Mouse (Mus musculus) liver, embryonic 12.5 days (tissue): ENCODE data around the gene Nox3. TPM values are rescaled to one million over a fixed set of nuclear protein-coding genes. Genes with fewer than 3 reads are reported as not detected.

Experiments
- ATAC-seq: fragments of 200-750 bp; cut with Nextera tagmentation; 2 replicates; pipeline ENCODE4 v1.8.0; 2017; ENCODE audit warnings: moderate number of reproducible peaks, mild to moderate bottlenecking, moderate library complexity
- H3K27ac ChIP-seq: fragments of 300-500 bp; sonication (generic); 2 replicates; pipeline ENCODE4 v1.5.1; 2016; ENCODE audit warnings: mild to moderate bottlenecking
- H3K27me3 ChIP-seq: fragments of 300-500 bp; sonication (generic); replicated peaks from 2 replicates; pipeline ENCODE4 v1.6.1; 2016; ENCODE audit warnings: mild to moderate bottlenecking, moderate library complexity
- H3K36me3 ChIP-seq: fragments of 300-500 bp; sonication (generic); 2 replicates; pipeline ENCODE4 v1.6.1; 2016; ENCODE audit warnings: mild to moderate bottlenecking, moderate library complexity
- H3K4me1 ChIP-seq: fragments of 300-500 bp; sonication (generic); 2 replicates; pipeline ENCODE4 v1.6.1; 2016
- H3K4me2 ChIP-seq: fragments of 300-500 bp; sonication (generic); 2 replicates; pipeline ENCODE4 v1.6.1; 2016; ENCODE audit warnings: mild to moderate bottlenecking, moderate library complexity
- H3K4me3 ChIP-seq: fragments of 300-500 bp; sonication (generic); 2 replicates; pipeline ENCODE4 v1.5.1; 2016; ENCODE audit warnings: mild to moderate bottlenecking, moderate library complexity
- H3K9ac ChIP-seq: fragments of 300-500 bp; sonication (generic); 2 replicates; pipeline ENCODE4 v1.6.1; 2016; ENCODE audit warnings: mild to moderate bottlenecking, moderate library complexity
- H3K9me3 ChIP-seq: fragments of 300-500 bp; sonication (generic); replicated peaks from 2 replicates; pipeline ENCODE4 v1.6.1; 2016; ENCODE audit warnings: mild to moderate bottlenecking, moderate library complexity
- WGBS: fragments of 180-500 bp; shearing (Covaris S2); methylation state at CpG from one replicate; pipeline ENCODE4 v1.1.7; 2016; ENCODE audit not compliant: insufficient replicate concordance; 5-methylcytosine and 5-hydroxymethylcytosine counted together
- polyA plus RNA-seq: library from polyadenylated mRNA; unstranded; fragments of >200 nt; fragmentation: Nextera tagmentation; extraction: Ambion mirVana; gene quantifications from 2 replicates; pipeline ENCODE4 v1.2.1, GENCODE M21; 2016

The Nox3 gene
- polyA plus RNA-seq, 1 experiment from 2014 or later: not detected

DNA sequence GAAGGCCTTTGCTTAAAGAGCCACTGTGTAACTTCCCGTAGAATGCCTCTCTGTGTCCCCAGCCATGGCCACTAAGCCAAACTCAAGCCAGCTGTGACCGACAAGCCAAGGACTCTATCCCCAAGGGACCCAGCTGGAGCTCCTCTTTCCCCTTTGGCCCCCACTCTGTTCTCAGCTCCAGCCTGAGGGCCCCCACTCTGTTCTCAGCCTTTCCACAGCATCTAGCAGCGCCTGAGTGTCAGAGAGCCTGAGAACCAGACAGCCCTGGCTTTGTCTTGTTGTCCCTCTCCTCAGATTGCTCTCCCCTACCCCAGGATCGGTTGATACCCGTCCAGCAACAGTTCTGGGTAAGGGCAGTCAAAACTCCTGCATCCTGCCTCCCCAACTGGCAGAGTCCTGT lies 36.6 kb downstream of the Nox3 start:
- Histone ChIP-seq H3K36me3 (no peaks in the 10 kb centered on the region), H3K27ac (no peak overlapping the region), H3K4me1 (no peaks in the 10 kb centered on the region), H3K9me3 (no peaks in the 10 kb centered on the region), H3K27me3 (no peaks in the 10 kb centered on the region), H3K4me3 (no peak overlapping the region), H3K9ac (no peak overlapping the region), H3K4me2 (no peak overlapping the region)
- 57% methylated on average over 5 of the region's 5 CpGs for WGBS
- ATAC-seq: no peak

DNA sequence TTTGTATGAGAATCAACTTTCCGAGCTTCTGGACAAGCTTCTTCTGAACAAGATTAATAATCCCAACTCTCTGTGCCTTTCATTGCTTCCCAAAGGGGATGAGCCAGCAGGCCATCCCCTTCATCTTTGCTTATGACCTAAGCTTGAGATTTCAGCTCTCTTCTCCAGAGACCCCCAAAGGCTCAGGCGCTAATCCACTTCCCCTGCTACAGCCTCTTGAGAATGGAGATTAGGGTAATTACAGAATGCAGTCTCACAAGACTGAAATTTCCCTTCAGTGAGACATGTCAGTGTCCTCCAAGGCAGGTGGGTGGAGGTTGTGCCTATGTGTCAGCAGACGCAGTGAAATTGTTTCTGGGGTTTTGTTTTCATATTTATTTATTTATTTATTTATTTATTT lies 45.7 kb downstream of the Nox3 start:
- Histone ChIP-seq H3K4me1 (no peaks in the 10 kb centered on the region), H3K27ac (no peak overlapping the region), H3K9ac (no peak overlapping the region), H3K9me3 (no peaks in the 10 kb centered on the region), H3K4me2 (no peak overlapping the region), H3K27me3 (no peaks in the 10 kb centered on the region), H3K36me3 (no peaks in the 10 kb centered on the region), H3K4me3 (no peak overlapping the region)
- 40% methylated on average over 3 of the region's 3 CpGs for WGBS
- no peak for ATAC-seq

DNA sequence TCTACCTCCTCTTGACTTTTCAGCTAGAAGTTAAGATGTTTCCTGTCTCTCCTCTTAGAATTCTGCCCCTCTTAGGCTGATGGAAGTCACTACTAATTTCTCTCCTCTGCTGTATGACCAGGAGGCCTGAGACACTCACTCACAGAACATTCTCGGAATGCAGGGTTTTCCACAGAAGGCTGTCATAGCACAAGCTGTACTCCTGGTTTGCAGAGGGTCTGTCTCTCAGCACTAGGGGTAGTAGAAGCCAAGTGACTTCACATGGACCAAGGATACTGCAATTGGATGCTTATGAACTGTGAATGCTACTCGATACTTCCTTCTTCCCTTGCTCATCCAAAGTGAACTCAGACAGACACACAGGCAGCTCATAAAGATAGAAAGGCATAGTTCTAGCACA lies 52.5 kb downstream of the Nox3 start:
- WGBS: 60% methylated on average over 2 of the region's 2 CpGs
- no peak overlapping the region for H3K9ac ChIP-seq
- no peaks in the 10 kb centered on the region for H3K9me3 ChIP-seq
- H3K4me3 ChIP-seq: no peak overlapping the region
- no peaks in the 10 kb centered on the region for H3K27me3 ChIP-seq
- no peak overlapping the region for H3K27ac ChIP-seq
- H3K4me2 ChIP-seq: no peak overlapping the region
- no peak for ATAC-seq
- H3K36me3 ChIP-seq: no peaks in the 10 kb centered on the region
- no peaks in the 10 kb centered on the region for H3K4me1 ChIP-seq

DNA sequence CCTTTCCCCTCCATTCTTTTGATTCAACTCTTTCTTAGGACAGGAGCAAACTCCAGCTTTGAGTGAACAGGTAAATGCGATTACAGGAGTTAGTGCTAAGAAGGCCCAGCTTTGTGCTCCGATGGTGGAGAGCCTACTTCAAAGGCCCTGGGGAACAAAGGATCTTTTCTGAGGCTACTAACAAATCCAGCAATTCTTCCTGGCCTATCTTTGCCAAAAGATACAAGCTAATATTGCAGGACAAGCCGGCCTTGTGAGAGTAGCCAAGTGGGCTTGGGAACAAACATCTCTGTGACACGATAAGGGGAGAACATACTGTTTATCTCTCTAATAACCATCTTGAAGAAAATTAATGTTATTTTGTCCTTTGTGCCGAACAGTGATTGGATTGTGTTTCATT lies 54.6 kb downstream of the Nox3 start:
- WGBS: 68% methylated on average over 5 of the region's 5 CpGs
- no peaks in the 10 kb centered on the region for H3K36me3 ChIP-seq

DNA sequence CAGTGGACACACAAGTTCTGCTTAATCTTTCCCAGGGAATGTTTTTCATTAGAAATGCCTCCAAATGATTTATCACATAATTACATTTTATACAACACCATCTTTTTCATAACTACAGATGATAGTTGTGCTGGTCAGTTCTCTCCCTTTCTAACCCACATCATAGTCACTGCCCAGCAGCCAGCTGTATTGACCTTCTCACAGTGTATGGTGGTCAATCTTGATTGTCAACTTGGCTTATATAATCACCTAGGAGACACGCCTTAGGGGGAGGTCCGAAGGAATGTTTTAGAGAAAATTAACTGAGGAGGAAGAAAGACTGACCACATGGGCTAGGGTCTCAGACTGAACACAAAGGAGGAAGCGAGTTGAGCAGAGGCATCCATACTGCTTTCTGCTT lies 57.3 kb downstream of the Nox3 start:
- no peaks in the 10 kb centered on the region for H3K27me3 ChIP-seq
- no peaks in the 10 kb centered on the region for H3K36me3 ChIP-seq
- no peak overlapping the region for H3K9ac ChIP-seq
- H3K4me3 ChIP-seq: no peak overlapping the region
- WGBS: 49% methylated on average over 3 of the region's 3 CpGs
- H3K4me1 ChIP-seq: no peaks in the 10 kb centered on the region
- ATAC-seq: no peak
- H3K4me2 ChIP-seq: no peak overlapping the region
- H3K9me3 ChIP-seq: no peaks in the 10 kb centered on the region
- no peak overlapping the region for H3K27ac ChIP-seq

More for the DNA sequence above, 54.6 kb downstream of the Nox3 start:
- no peak overlapping the region for H3K4me2 ChIP-seq
- H3K4me1 ChIP-seq: no peaks in the 10 kb centered on the region
- H3K9me3 ChIP-seq: no peaks in the 10 kb centered on the region
- no peak for ATAC-seq
- no peaks in the 10 kb centered on the region for H3K27me3 ChIP-seq
- no peak overlapping the region for H3K9ac ChIP-seq
- no peak overlapping the region for H3K27ac ChIP-seq
- no peak overlapping the region for H3K4me3 ChIP-seq

GRCm38 (mm10) chr17:3632501-3632900 lies 63.6 kb downstream of the Nox3 start:
- no peaks in the 10 kb centered on the region for H3K36me3 ChIP-seq
- H3K27me3 ChIP-seq: no peaks in the 10 kb centered on the region
- H3K27ac ChIP-seq: no peak overlapping the region
- no peak overlapping the region for H3K9ac ChIP-seq
- H3K9me3 ChIP-seq: no peaks in the 10 kb centered on the region
- no peak overlapping the region for H3K4me2 ChIP-seq
- no peak overlapping the region for H3K4me3 ChIP-seq
- ATAC-seq: no peak
- no peaks in the 10 kb centered on the region for H3K4me1 ChIP-seq
- WGBS: 37% methylated on average over 3 of the region's 3 CpGs

GRCm38 (mm10) chr17:3616329-3617216 lies 79.5 kb downstream of the Nox3 start:
- ATAC-seq: no peak

DNA sequence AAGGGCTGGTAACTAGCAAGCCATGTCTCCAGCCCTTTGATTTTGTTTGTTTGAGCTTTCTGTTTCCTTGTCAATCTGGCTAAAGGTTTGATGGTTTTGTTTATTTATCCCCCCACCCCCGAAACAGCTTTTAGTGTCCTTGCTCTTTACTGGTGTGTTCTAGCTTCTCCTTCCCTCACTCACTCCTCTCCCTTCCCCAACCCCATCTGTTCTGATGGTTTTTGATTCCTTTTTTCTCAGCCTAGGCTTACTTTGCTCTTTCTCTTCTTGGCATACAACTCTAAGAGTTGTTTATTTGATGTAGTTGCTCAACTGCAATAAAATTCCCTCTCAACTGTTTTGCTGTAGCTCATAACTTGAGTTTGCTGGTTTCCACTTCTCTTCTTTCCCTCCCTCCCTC lies 80.5 kb downstream of the Nox3 start:
- no peaks in the 10 kb centered on the region for H3K36me3 ChIP-seq
- H3K27me3 ChIP-seq: no peaks in the 10 kb centered on the region
- H3K9me3 ChIP-seq: no peaks in the 10 kb centered on the region
- WGBS: 45% methylated on average over 1 of the region's 1 CpGs
- H3K27ac ChIP-seq: no peak overlapping the region
- no peaks in the 10 kb centered on the region for H3K4me1 ChIP-seq
- no peak overlapping the region for H3K4me3 ChIP-seq
- H3K9ac ChIP-seq: no peak overlapping the region
- ATAC-seq: no peak
- H3K4me2 ChIP-seq: no peak overlapping the region

More at GRCm38 (mm10) chr17:3616329-3617216, 79.5 kb downstream of the Nox3 start:
- Histone ChIP-seq H3K4me3 (no peak overlapping the region), H3K27me3 (no peaks in the 10 kb centered on the region), H3K4me2 (no peak overlapping the region), H3K4me1 (no peaks in the 10 kb centered on the region), H3K27ac (no peak overlapping the region), H3K9ac (no peak overlapping the region), H3K36me3 (no peaks in the 10 kb centered on the region), H3K9me3 (no peaks in the 10 kb centered on the region)
- 59% methylated on average over 7 of the region's 7 CpGs for WGBS

GRCm38 (mm10) chr17:3611781-3612075 lies 84.3 kb downstream of the Nox3 start:
- Histone ChIP-seq H3K4me1 (no peaks in the 10 kb centered on the region), H3K27ac (no peak overlapping the region), H3K9ac (no peak overlapping the region), H3K27me3 (no peaks in the 10 kb centered on the region), H3K36me3 (no peaks in the 10 kb centered on the region), H3K4me3 (no peak overlapping the region), H3K4me2 (no peak overlapping the region), H3K9me3 (no peaks in the 10 kb centered on the region)
- WGBS: 70% methylated on average over 5 of the region's 5 CpGs
- no peak for ATAC-seq

- H3K27me3 ChIP-seq: no peaks in the 10 kb centered on the region
- no peak overlapping the region for H3K27ac ChIP-seq
- H3K4me2 ChIP-seq: no peak overlapping the region
- no peak overlapping the region for H3K9ac ChIP-seq
- no peak overlapping the region for H3K4me3 ChIP-seq
- H3K4me1 ChIP-seq: no peaks in the 10 kb centered on the region
- no peak for ATAC-seq
- H3K36me3 ChIP-seq: no peaks in the 10 kb centered on the region
- no peaks in the 10 kb centered on the region for H3K9me3 ChIP-seq
- WGBS: 32% methylated on average over 21 of the region's 21 CpGs
These were observed 84.9 kb downstream of the Nox3 start for GRCm38 (mm10) chr17:3610928-3611780.

GRCm38 (mm10) chr17:3610307-3610754 lies 85.7 kb downstream of the Nox3 start:
- no peaks in the 10 kb centered on the region for H3K9me3 ChIP-seq
- H3K4me1 ChIP-seq: no peaks in the 10 kb centered on the region
- no peak overlapping the region for H3K9ac ChIP-seq
- no peaks in the 10 kb centered on the region for H3K27me3 ChIP-seq
- H3K27ac ChIP-seq: no peak overlapping the region
- H3K4me2 ChIP-seq: no peak overlapping the region
- H3K36me3 ChIP-seq: no peaks in the 10 kb centered on the region
- no peak overlapping the region for H3K4me3 ChIP-seq
- no peak for ATAC-seq
- WGBS: 54% methylated on average over 7 of the region's 7 CpGs

- no peak for ATAC-seq
- Histone ChIP-seq H3K36me3 (no peaks in the 10 kb centered on the region), H3K27ac (no peak overlapping the region), H3K4me3 (no peak overlapping the region), H3K4me2 (no peak overlapping the region), H3K9ac (no peak overlapping the region), H3K27me3 (no peaks in the 10 kb centered on the region), H3K9me3 (no peaks in the 10 kb centered on the region), H3K4me1 (no peaks in the 10 kb centered on the region)
- 68% methylated on average over 6 of the region's 6 CpGs for WGBS
These were observed 92.9 kb downstream of the Nox3 start for GRCm38 (mm10) chr17:3602954-3603672.
